Mouse (Mus musculus): ENCODE results near the gene Eif2s3x. TPM values are rescaled to one million over a fixed set of nuclear protein-coding genes. Genes with fewer than 3 reads are reported as not detected.

Gene Eif2s3x
- total RNA-seq, 2 experiments from 2014 or later = 92.4 to 161 TPM

Other genes starting within 250 kb of the Eif2s3x start
- gene AU015836, start 244.2 kb downstream of the Eif2s3x start, total RNA-seq (2021) = not detected
- gene Zfx, start 89.2 kb downstream of the Eif2s3x start, total RNA-seq (2021) = 10 to 100 TPM; 22.3 to 23.9 TPM
- 1 to 10 TPM; 8.5 to 8.8 TPM for gene Klhl15, start 21.7 kb upstream of the Eif2s3x start, total RNA-seq (2021)
- gene Fam90a1b, start 153.9 kb upstream of the Eif2s3x start, total RNA-seq (2021) = not detected
- 100 to 1,000 TPM; 210 to 256 TPM for gene Apoo, start 154.3 kb upstream of the Eif2s3x start, total RNA-seq (2021)

Data from heart, adult 18-20 months (tissue).